Mouse (Mus musculus) frontal cortex, postnatal 14 days (tissue): ENCODE results near the gene Itpkb.

ENCODE experiments used
- DNase-seq, 2 experiments: peaks; one replicate each; pipeline ENCODE4 v3.0.0; 2022; ENCODE audit warnings: low spot score in 2 of 2

Gene Itpkb

DNA sequence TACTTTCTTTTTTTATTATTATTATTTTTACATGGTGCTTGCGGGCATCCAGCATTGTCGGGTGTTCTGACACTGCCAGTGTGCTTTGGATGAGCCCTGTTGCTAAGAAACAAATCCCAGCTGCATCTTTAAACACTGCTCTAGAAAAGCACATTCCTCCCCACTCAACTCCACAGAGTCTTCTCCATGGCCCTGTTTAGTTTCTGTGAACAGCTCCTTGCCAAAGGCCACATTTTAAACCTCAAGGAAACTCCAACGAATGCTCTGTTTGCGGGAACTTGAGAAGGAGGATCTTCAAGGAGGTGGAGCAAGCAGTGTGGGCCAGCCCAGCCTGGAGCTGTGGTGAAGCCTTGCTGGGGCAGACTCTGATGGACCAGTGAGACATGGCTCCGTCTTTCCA lies 130.4 kb downstream of the Itpkb start:
- DNase-seq: no peak

- no peak for DNase-seq
Observed at GRCm38 (mm10) chr1:180462396-180462795, 132.1 kb downstream of the Itpkb start.

GRCm38 (mm10) chr1:180462983-180463475 lies 132.7 kb downstream of the Itpkb start:
- DNase-seq: no peak

- DNase-seq: no peak
Observed at GRCm38 (mm10) chr1:180464357-180464756, 134.1 kb downstream of the Itpkb start.

- no peak for DNase-seq
Observed at GRCm38 (mm10) chr1:180465620-180466019, 135.3 kb downstream of the Itpkb start.

DNA sequence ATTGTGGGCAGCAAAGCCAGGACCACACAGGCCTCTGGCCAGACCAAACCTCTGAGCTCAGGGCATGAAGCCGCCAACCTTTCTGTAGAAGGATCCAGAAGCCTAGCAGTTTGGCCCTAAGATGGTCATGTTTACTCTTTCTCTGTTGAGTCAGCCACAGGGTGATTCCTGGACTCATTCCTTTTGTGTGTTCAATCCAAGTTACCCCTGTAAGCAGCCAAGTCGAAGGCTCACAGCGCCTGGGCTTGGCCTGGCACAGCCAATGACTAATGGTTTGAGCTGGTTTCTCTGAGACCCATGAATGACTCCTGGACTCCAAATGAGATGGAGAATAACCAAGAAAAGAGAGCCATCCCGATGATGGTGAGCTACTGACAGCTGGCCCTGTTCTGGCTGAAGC lies 137.7 kb downstream of the Itpkb start:
- no peak for DNase-seq

- no peak for DNase-seq
Observed at GRCm38 (mm10) chr1:180473566-180473965, 143.3 kb downstream of the Itpkb start.
